Mouse (Mus musculus): Measurements from ENCODE around the gene Mindy1. TPM values are rescaled to one million over a fixed set of nuclear protein-coding genes. Genes with fewer than 3 reads are reported as not detected.

Gene Mindy1
- total and polyA plus RNA-seq, 3 experiments, result 5.0 to 14.4 (median 5.4) TPM

DNA sequence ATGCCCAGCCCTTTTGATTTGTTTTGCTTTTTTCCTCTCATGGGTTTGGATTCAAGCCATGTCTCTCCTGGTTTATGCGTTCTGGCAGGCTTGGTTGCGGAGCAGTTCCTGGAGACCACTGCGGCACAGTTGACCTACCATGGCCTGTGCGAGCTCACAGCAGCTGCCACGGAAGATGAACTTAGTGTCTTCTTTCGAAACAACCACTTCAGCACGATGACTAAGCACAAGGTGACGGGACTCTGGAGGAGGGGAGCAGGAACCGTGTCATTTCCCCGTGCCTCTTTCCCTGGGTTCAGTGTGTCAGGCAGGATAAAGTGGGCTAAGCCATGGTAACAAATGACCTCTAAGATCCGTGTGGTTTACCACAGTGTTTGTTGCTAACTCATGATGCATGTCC lies 12.4 kb downstream of the Mindy1 start:
- Histone ChIP-seq H3K9me3 (replicated peaks; ENCODE audit: low read length) (no peaks in the 10 kb centered on the region), H3K27ac (ENCODE audit: insufficient read depth, low read depth) (no peak overlapping the region), H3K4me2 (ENCODE audit: insufficient read depth, low read depth, poor library complexity, severe bottlenecking) (no peak overlapping the region), H3K27me3 (replicated peaks) (no peaks in the 10 kb centered on the region), H3K79me2 (replicated peaks; ENCODE audit: control insufficient read depth, extremely low read depth, insufficient read depth, poor library complexity, severe bottlenecking) (no peaks in the 10 kb centered on the region), H3K4me3 (replicated peaks in 1 of 3; ENCODE audit: low read depth in 2 of 3, low read length in 2 of 3, poor library complexity in 1 of 3) (no peak overlapping the region), H3K9ac (ENCODE audit: insufficient read depth, low read depth) (no peak overlapping the region), H3K36me3 (replicated peaks in 1 of 2; ENCODE audit: control insufficient read depth in 1 of 2, insufficient read depth in 1 of 2, low read length in 1 of 2) (peaks cover 20 to 60% of the 10 kb centered on the region in 2 experiments), H3K4me1 (ENCODE audit: control insufficient read depth in 1 of 2, insufficient read depth in 2 of 2) (peaks cover 0 to 23% of the 10 kb centered on the region in 2 experiments; a peak in 3 of 4 replicates)
- TF ChIP-seq CTCF (conservative IDR thresholded peaks at IDR 0.05 in 1 of 2, IDR thresholded peaks at IDR 0.05 in 1 of 2; ENCODE audit: low read depth in 2 of 2, low read length in 2 of 2) (no peak), ZNF384 (IDR thresholded peaks at IDR 0.05; ENCODE audit: low read depth, low read length) (no peak), ETS1 (conservative IDR thresholded peaks at IDR 0.05; ENCODE audit: low read depth, low read length) (0 out of 2 replicates have a peak, but pooled peaks have one; percentile 13)
- DNase-seq (ENCODE audit: extremely low read depth), result peak; percentile 18
- dilution Hi-C loops (cut with MboI; ENCODE audit: extremely low pct_ligation_motif_present, extremely low pct_unique_long_range_greater_than_20kb, low sequenced_read_pairs) (no loop called here), in situ Hi-C loops (cut with MboI; ENCODE audit: low pct_ligation_motif_present, low pct_unique_long_range_greater_than_20kb, low sequenced_read_pairs) (no loop called here)

GRCm38 (mm10) chr3:95294316-95294715 lies 13.2 kb downstream of the Mindy1 start:
- Histone ChIP-seq H3K27ac (ENCODE audit: insufficient read depth, low read depth) (no peak overlapping the region), H3K4me1 (ENCODE audit: control insufficient read depth in 1 of 2, insufficient read depth in 2 of 2) (peaks cover 0 to 23% of the 10 kb centered on the region in 2 experiments; a peak in 3 of 4 replicates), H3K36me3 (replicated peaks in 1 of 2; ENCODE audit: control insufficient read depth in 1 of 2, insufficient read depth in 1 of 2, low read length in 1 of 2) (peaks cover 20 to 59% of the 10 kb centered on the region in 2 experiments), H3K9me3 (replicated peaks; ENCODE audit: low read length) (no peaks in the 10 kb centered on the region), H3K4me3 (replicated peaks in 1 of 3; ENCODE audit: low read depth in 2 of 3, low read length in 2 of 3, poor library complexity in 1 of 3) (no peak overlapping the region), H3K27me3 (replicated peaks) (no peaks in the 10 kb centered on the region), H3K9ac (ENCODE audit: insufficient read depth, low read depth) (no peak overlapping the region), H3K4me2 (ENCODE audit: insufficient read depth, low read depth, poor library complexity, severe bottlenecking) (no peak overlapping the region), H3K79me2 (replicated peaks; ENCODE audit: control insufficient read depth, extremely low read depth, insufficient read depth, poor library complexity, severe bottlenecking) (no peaks in the 10 kb centered on the region)
- no peak for DNase-seq (ENCODE audit: extremely low read depth)
- in situ Hi-C loops (cut with MboI; ENCODE audit: low pct_ligation_motif_present, low pct_unique_long_range_greater_than_20kb, low sequenced_read_pairs), result no loop called here
- TF ChIP-seq TBP (conservative IDR thresholded peaks at IDR 0.05; ENCODE audit: low read depth, low read length) (no peak), CTCF (conservative IDR thresholded peaks at IDR 0.05 in 1 of 2, IDR thresholded peaks at IDR 0.05 in 1 of 2; ENCODE audit: low read depth in 2 of 2, low read length in 2 of 2) (no peak), GABPA (IDR thresholded peaks at IDR 0.05; ENCODE audit: insufficient replicate concordance, low read depth, low read length) (no peak), JUN (IDR thresholded peaks at IDR 0.05; ENCODE audit: insufficient read depth, low read depth, low read length) (no peak), ZKSCAN1 (IDR thresholded peaks at IDR 0.05; ENCODE audit: borderline replicate concordance, low read depth, low read length) (no peak), ZC3H11A (IDR thresholded peaks at IDR 0.05; ENCODE audit: low read depth, low read length) (no peak), BHLHE40 (IDR thresholded peaks at IDR 0.05; ENCODE audit: low read depth, low read length) (no peak), MAZ (IDR thresholded peaks at IDR 0.05; ENCODE audit: low read depth, low read length) (no peak), MXI1 (IDR thresholded peaks at IDR 0.05; ENCODE audit: low read depth, low read length) (no peak), EP300 (IDR thresholded peaks at IDR 0.05; ENCODE audit: low read length) (no peak)
- dilution Hi-C loops (cut with MboI; ENCODE audit: extremely low pct_ligation_motif_present, extremely low pct_unique_long_range_greater_than_20kb, low sequenced_read_pairs), result no loop called here

DNA sequence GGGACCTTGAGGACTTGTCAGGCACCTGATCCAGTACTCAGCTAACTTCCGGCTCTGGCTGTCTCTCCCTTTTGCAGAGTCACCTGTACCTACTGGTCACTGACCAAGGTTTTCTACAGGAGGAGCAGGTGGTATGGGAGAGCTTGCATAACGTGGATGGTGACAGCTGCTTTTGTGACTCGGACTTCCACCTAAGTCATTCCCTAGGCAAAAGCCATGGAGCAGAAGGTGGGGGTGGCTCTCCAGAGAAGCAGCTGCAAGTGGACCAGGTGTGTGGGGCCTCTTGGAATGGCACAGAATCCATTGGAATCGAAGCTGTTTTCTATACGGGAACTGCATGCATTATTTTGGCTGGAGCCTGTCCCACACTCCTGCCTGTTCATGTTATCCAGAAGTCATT lies 13.6 kb downstream of the Mindy1 start:
- dilution Hi-C loops (cut with MboI; ENCODE audit: extremely low pct_ligation_motif_present, extremely low pct_unique_long_range_greater_than_20kb, low sequenced_read_pairs), result no loop called here
- Histone ChIP-seq H3K27me3 (replicated peaks) (no peaks in the 10 kb centered on the region), H3K4me1 (ENCODE audit: control insufficient read depth in 1 of 2, insufficient read depth in 2 of 2) (peaks cover 0 to 23% of the 10 kb centered on the region in 2 experiments; a peak in 3 of 4 replicates), H3K4me2 (ENCODE audit: insufficient read depth, low read depth, poor library complexity, severe bottlenecking) (no peak overlapping the region), H3K9ac (ENCODE audit: insufficient read depth, low read depth) (no peak overlapping the region), H3K36me3 (replicated peaks in 1 of 2; ENCODE audit: control insufficient read depth in 1 of 2, insufficient read depth in 1 of 2, low read length in 1 of 2) (peaks cover 20 to 60% of the 10 kb centered on the region in 2 experiments), H3K27ac (ENCODE audit: insufficient read depth, low read depth) (no peak overlapping the region), H3K79me2 (replicated peaks; ENCODE audit: control insufficient read depth, extremely low read depth, insufficient read depth, poor library complexity, severe bottlenecking) (no peaks in the 10 kb centered on the region), H3K9me3 (replicated peaks; ENCODE audit: low read length) (no peaks in the 10 kb centered on the region), H3K4me3 (replicated peaks in 1 of 3; ENCODE audit: low read depth in 2 of 3, low read length in 2 of 3, poor library complexity in 1 of 3) (no peak overlapping the region)
- DNase-seq (ENCODE audit: extremely low read depth), result no peak
- in situ Hi-C loops (cut with MboI; ENCODE audit: low pct_ligation_motif_present, low pct_unique_long_range_greater_than_20kb, low sequenced_read_pairs), result no loop called here
- TF ChIP-seq JUN (IDR thresholded peaks at IDR 0.05; ENCODE audit: insufficient read depth, low read depth, low read length) (no peak), HCFC1 (IDR thresholded peaks at IDR 0.05; ENCODE audit: low read depth, low read length) (no peak), MAZ (IDR thresholded peaks at IDR 0.05; ENCODE audit: low read depth, low read length) (no peak), ZC3H11A (IDR thresholded peaks at IDR 0.05; ENCODE audit: low read depth, low read length) (no peak), CTCF (conservative IDR thresholded peaks at IDR 0.05 in 1 of 2, IDR thresholded peaks at IDR 0.05 in 1 of 2; ENCODE audit: low read depth in 2 of 2, low read length in 2 of 2) (no peak), RAD21 (IDR thresholded peaks at IDR 0.05; ENCODE audit: low read depth, low read length) (no peak), POLR2AphosphoS2 (IDR thresholded peaks at IDR 0.05; ENCODE audit: low read depth, low read length) (no peak), BHLHE40 (IDR thresholded peaks at IDR 0.05; ENCODE audit: low read depth, low read length) (no peak), PAX5 (IDR thresholded peaks at IDR 0.05; ENCODE audit: low read length) (no peak)
